Mouse (Mus musculus): ENCODE results near the gene Arhgap15.
A peak's percentile ranks its signal among the peaks of the same experiment; 100 is the strongest.

Gene Arhgap15

GRCm38 (mm10) chr2:44112990-44113798 is 364.6 kb downstream of the Arhgap15 start:
- no peak for DNase-seq (ENCODE audit: low spot score)

GRCm38 (mm10) chr2:44114296-44114695 is 365.7 kb downstream of the Arhgap15 start:
- no peak for DNase-seq (ENCODE audit: low spot score)

- no peak for DNase-seq (ENCODE audit: low spot score)
Measured at GRCm38 (mm10) chr2:44121162-44121561, 372.5 kb downstream of the Arhgap15 start.

GRCm38 (mm10) chr2:44123246-44123645 is 374.6 kb downstream of the Arhgap15 start:
- no peak for DNase-seq (ENCODE audit: low spot score)

GRCm38 (mm10) chr2:44124093-44124492 is 375.5 kb downstream of the Arhgap15 start:
- DNase-seq (ENCODE audit: low spot score): no peak

GRCm38 (mm10) chr2:44124683-44125082 is 376.1 kb downstream of the Arhgap15 start:
- DNase-seq (ENCODE audit: low spot score): no peak

GRCm38 (mm10) chr2:44126044-44126695 is 377.5 kb downstream of the Arhgap15 start:
- no peak for DNase-seq (ENCODE audit: low spot score)

- no peak for DNase-seq (ENCODE audit: low spot score)
Measured at GRCm38 (mm10) chr2:44129533-44129932, 380.9 kb downstream of the Arhgap15 start.

- DNase-seq (ENCODE audit: low spot score): no peak
Measured at GRCm38 (mm10) chr2:44131271-44131670, 382.6 kb downstream of the Arhgap15 start.

- DNase-seq (ENCODE audit: low spot score): no peak
Measured at GRCm38 (mm10) chr2:44134796-44135195, 386.2 kb downstream of the Arhgap15 start.

GRCm38 (mm10) chr2:44140455-44140854 is 391.8 kb downstream of the Arhgap15 start:
- DNase-seq (ENCODE audit: low spot score): no peak

GRCm38 (mm10) chr2:44142152-44142551 is 393.5 kb downstream of the Arhgap15 start:
- no peak for DNase-seq (ENCODE audit: low spot score)

GRCm38 (mm10) chr2:44142611-44143010 is 394.0 kb downstream of the Arhgap15 start:
- no peak for DNase-seq (ENCODE audit: low spot score)

- DNase-seq (ENCODE audit: low spot score): no peak
Measured at GRCm38 (mm10) chr2:44146124-44146981, 397.7 kb downstream of the Arhgap15 start.

- DNase-seq (ENCODE audit: low spot score): no peak
Measured at GRCm38 (mm10) chr2:44147486-44147885, 398.9 kb downstream of the Arhgap15 start.

GRCm38 (mm10) chr2:44147971-44148370 is 399.3 kb downstream of the Arhgap15 start:
- peak; percentile 5 for DNase-seq (ENCODE audit: low spot score)

GRCm38 (mm10) chr2:44148550-44149100 is 400.0 kb downstream of the Arhgap15 start:
- DNase-seq (ENCODE audit: low spot score): peak; percentile 6

GRCm38 (mm10) chr2:44152301-44152700 is 403.7 kb downstream of the Arhgap15 start:
- DNase-seq (ENCODE audit: low spot score): no peak

- no peak for DNase-seq (ENCODE audit: low spot score)
Measured at GRCm38 (mm10) chr2:44160358-44160757, 411.7 kb downstream of the Arhgap15 start.

- DNase-seq (ENCODE audit: low spot score): no peak
Measured at GRCm38 (mm10) chr2:44165789-44166188, 417.2 kb downstream of the Arhgap15 start.

GRCm38 (mm10) chr2:44166716-44167115 is 418.1 kb downstream of the Arhgap15 start:
- no peak for DNase-seq (ENCODE audit: low spot score)

- DNase-seq (ENCODE audit: low spot score): no peak
Measured at GRCm38 (mm10) chr2:44184476-44184875, 435.9 kb downstream of the Arhgap15 start.

Data from embryo, embryonic 10 days (tissue).